Mouse (Mus musculus): ENCODE data around the gene Gng3.
"Not testable (repeated sequence)": the region's sequence is repeated elsewhere in the genome, so short reads cannot be mapped to it uniquely, and the experiment has no call there.

Gene Gng3

DNA sequence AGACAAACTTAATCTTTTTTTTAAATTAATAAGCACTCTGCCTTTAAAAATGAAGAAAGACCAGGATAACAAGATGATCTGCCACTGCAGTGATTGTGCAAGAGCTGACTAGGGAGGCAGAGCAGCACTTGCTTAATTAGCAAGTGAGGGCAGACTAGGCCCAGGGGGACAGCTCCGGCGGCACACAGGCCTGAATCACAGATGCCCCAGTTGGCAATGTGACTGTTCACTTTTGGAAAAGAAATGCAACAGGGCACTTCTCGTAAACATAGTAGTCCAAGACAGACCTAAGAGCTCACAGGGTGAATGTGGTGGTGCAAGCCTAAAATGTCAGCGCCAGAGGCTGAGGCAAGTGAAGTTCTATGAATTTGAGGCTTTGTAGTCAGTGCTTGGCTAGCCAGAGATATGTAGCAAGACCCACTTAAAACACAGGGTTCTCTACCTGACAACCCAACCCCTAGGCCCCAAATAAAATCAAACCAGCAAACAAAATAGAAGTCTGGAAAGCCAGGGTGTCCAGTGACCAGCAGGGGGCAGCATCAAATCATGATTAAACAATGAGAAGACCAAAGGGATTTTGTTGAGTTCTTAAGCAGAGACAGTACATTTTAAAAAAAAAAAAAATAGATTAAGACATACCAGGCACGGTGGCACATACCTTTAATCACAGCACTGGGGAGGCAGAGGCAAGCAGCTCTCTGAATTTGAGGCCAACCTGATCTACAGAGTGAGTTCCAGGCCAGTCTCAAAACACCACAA lies 5.6 kb upstream of the Gng3 start:
- peak; percentile 93 for DNase-seq (ENCODE audit: low spot score)

DNA sequence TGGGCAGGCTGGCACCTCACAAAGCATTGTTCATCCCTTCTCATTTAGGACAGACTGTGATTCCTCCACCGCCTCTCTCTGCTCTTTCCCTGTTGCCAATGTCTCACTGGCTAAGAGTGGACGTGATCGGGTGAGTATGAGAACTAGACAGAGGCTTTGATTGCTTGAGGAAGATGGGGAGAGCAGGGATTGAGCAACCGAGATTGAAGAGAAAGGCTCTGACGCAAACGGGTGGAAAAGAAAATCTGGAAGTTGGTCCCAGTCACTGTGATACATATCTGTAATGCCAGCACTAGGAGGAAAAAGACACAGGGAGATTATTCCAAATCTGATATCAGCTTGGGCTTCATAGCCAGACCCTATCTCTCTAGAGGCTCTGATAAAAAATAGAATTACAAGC lies 4.0 kb upstream of the Gng3 start:
- DNase-seq (ENCODE audit: low spot score): no peak

DNA sequence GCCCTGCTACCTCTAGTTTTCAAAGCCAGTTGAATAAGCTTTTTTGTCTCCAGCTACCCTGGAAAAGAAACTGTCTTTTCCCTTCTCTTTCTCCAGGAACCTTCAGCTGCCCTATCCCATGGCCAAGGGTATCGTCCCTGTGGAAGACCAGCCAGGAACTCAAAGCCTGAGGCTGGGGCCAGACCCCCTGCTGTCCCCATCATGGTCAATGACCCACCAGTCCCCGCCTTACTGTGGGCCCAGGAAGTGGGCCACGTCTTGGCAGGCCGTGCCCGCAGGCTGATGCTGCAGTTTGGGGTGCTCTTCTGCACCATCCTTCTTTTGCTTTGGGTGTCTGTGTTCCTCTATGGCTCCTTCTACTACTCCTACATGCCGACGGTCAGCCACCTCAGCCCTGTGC lies 2.0 kb upstream of the Gng3 start:
- no peak for DNase-seq (ENCODE audit: low spot score)

DNA sequence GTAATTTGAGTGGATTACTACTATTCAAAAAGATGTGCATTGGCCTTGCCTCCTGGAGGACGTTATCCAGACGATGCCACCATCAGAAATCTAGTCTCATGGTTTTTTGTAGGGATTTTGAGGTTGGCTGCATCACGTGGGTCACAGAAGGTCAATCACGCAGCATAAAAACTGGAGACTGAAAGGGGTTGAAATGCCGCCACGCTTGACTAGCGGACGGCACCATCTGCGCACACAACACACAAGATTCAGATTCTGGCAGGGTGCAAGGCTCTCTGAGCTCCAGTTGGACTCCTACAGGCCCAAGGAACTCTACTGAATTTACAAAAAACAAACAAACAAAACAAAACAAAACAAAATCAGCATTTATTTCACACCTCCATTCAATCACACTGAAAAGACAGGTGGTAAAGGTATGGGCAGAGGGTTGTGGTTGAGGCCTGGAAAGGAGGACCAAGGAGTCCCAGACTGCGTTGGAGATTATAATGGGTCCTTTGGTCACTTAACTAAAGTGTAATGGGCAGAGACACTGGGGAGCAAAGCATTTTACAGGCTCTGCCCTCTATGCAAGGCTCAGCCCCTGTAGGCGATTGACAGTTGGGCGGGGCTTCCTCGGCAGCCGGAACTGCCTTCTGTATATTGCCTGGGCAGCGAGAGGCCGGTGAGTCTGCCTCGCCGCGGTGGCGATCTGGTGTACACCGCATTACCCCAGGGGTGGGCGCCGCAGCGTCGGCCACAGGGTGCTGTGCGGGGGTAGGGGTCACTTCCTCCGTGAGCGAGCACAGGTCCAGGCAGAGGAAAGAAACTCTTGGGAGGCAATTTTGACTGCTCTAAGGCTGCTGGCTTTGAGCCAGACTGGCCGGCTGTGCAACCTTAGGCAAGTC lies 1.2 kb upstream of the Gng3 start:
- DNase-seq (ENCODE audit: low spot score): peak; percentile 78

DNA sequence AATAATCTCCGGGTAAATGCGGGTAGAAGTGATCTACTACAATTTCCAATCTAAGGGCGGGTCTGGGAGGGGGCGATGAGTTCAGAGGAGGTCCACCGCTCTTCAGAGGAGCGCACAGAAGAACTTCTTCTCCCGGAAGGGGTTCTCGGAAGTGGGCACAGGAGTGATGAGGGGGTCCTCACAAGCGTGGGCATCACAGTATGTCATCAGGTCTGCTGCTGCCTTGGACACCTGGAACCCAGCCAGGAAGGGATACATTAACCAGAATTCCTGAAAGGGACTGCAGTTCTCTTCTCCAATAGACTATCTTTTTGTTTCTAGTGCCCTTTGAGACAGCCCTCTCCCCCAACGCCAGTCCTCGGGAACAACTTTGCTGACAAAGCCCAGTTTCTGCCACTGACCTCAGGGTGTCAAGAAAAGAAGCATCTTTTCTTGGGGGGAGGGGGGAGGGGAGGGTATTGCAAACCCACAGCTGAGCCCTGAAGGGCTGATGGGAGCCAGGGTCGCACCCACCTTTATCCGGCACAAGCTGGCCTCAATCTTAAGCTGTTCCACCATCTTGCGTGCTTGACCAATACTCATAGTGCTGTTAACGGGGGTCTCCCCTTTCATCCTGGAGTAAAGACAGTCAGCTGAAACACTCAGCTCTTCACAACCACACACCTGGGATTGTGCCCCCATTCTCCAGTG lies 808 bp downstream of the Gng3 start:
- DNase-seq (ENCODE audit: low spot score): peak; percentile 77

DNA sequence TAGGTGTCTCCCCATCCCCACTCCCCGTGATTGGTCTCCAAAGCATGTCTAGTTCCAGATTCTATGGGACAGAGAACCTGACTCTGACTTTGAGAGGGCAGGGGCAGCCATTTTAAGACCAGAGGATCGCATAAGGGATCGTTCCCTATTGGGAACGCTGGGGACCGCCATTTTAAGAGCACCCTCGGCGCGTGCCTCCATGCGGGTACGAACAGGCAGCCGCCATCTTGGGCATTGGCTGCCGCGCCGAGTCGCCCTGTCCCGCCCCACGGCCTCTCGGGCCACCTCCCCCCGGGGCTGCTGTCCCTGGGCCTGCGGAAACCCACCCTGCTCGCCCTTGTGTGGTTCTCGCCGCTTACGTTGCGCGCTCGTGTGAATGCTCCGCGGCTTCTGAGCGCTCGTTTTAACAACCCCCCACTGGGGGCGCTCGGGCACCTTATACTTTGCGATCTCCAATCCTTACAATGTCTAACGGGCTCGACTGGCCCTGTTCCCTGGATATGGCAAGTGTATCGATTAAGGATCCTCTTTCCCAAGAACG lies 1.7 kb downstream of the Gng3 start, which contains the start of gene Bscl2:
Gene Bscl2, plus strand, starts transcription at position 217 of the 541 bp plus-strand sequence.
- DNase-seq (ENCODE audit: low spot score): peak; percentile 88

DNA sequence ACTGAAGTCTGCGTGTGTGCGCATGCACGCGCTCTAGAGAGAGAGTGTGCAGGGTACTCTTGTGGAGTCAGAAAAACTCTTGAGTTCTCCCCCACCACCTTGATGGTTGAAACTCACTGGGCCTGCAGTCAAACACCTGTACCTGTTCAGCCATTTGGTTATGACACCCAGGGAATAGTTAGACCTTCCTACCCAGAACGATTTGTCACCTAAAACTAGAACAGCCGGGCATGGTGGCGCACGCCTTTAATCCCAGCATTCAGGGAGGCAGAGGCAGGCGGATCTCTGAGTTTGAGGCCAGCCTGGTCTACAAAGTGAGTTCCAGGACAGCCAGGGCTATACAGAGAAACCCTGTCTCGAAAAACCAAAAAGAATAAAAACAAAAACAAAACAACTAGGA lies 2.7 kb downstream of the Gng3 start:
- not testable (repeated sequence) for DNase-seq (ENCODE audit: low spot score)

DNA sequence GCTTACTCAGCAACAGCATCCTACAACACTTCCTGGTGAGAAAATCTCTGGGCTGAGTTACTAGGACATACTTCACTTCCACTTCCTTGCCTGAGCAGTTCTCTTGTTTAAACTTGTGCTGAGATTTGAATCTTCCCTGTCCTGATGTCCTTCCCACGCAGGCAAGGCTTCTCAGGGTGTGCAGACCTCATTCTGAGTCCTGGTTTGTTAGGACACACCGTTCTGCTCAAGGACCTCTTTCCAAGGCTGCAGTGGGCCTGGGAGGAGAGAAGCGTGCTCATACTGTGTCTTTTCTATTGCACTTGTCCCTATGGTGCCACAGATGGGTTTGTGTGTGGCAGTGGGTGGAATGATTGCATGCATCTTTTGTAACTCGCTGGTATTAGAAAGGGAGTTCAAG lies 6.0 kb downstream of the Gng3 start:
- no peak for DNase-seq (ENCODE audit: low spot score)

DNA sequence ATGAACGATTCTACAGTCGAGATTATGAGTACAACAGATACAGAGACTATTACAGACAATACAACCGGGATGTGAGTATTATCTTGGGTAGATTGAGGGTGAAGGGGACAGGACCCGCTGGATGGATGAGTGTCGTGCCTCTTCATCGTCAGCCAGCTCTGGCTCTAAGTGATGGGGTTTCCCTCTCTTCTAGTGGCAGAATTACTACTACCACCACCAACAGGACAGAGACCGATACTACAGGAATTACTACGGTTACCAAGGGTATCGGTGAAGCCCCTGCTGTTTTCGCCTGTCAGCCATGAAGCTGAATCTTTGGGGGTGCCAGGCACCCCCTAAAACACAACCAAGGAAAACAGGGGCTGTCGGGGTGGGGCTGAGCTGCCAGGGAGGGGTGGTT lies 7.7 kb downstream of the Gng3 start:
- no peak for DNase-seq (ENCODE audit: low spot score)

DNA sequence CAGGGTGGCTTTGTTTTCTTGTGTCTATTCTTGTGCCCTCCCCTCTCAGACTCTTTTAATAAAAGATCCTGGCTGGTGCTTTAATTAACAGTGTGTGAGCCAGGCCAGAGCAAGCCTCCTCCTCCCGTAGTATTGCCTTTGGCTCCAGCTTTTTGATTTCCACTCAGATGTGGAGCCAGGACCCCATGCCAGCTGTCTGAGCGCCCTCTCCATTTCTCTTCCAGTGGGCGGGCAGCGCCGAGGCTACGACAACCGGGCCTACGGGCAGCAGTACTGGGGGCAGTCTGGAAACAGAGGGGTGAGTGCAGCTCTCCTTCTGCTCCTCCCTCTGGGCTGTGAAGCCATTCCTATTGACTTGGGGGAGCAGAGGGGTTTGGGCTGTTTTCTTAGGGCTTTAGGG lies 8.3 kb downstream of the Gng3 start:
- DNase-seq (ENCODE audit: low spot score): no peak

DNA sequence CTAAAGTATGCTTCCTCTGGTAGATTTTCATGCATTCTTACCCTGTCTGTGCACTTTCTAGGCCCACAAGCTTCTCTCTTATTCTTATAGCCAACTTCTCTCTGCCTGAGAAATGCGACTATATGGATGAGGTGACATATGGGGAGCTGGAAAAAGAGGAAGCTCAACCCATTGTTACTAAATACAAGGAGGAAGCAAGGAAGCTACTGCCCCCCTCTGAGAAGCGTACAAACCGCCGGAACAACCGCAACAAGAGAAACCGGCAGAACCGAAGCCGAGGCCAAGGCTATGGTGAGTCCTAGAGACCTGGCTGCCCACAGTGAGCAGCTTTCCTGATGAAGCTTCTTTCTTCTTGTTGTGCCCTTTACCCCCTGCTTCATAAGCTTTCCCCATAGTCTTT lies 9.3 kb downstream of the Gng3 start, which contains the start of gene AC129217.1:
Gene AC129217.1, plus strand, starts transcription at position 114 of the 400 bp plus-strand sequence.
- DNase-seq (ENCODE audit: low spot score): no peak

DNA sequence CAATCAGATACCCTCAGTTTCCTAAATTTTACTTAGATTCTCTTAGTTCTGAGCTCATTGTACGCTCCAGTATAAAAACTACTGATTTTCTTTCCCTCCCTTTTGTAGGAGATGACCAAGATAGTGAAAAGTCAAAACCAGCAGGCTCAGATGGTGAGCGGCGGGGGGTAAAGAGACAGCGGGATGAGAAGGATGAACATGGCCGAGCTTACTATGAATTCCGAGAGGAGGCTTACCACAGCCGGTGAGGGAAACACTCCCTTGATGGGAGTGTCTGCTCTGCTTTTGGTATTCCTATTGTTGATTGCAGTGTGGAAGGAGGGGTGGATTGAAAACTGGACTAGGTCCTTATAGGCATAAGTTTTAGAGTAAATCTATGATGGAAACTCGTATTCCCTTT lies 16.3 kb downstream of the Gng3 start:
- no peak for DNase-seq (ENCODE audit: low spot score)

DNA sequence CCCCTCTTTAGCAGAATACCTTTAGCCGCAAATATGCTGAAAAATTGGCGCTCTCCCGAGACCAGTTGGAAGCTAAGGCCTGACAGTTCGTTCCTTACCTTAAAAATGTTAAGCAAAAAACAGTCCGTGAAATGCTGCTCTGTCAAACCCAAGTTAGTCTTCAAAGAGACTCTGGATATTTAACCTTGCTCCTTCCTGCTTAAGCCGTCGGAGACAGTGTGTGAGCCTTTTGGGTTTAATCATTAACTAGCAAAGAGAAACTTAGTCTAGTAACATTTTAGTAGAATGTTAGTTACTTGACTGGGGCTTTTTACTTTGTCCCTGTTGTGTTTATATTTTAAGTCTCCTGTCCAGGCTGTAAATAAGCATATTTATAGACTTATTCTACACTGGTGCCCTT lies 17.8 kb downstream of the Gng3 start:
- no peak for DNase-seq (ENCODE audit: low spot score)

DNA sequence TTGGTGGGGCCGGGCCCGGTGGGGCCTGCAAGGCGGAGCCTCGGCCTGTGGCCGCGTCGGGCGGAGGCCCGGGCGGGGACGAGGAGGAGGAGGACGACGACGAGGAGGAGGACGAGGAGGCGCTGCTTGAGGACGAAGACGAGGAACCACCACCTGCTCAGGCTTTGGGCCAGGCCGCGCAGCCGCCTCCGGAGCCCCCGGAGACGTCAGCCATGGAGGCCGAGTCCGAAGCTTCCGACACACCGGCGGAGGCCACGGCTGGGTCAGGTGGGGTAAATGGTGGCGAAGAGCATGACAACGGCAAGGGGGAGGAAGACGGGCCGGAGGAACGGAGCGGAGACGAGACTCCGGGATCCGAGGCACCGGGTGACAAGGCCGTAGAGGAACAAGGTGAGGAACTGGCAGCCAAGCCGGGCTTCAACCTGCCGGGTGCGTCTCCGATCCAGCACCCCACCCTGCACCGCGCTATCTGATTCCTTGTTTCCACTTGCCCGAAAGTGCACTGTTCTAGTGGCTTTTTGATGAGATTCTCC lies 18.5 kb downstream of the Gng3 start:
- peak; percentile 66 for DNase-seq (ENCODE audit: low spot score)

DNA sequence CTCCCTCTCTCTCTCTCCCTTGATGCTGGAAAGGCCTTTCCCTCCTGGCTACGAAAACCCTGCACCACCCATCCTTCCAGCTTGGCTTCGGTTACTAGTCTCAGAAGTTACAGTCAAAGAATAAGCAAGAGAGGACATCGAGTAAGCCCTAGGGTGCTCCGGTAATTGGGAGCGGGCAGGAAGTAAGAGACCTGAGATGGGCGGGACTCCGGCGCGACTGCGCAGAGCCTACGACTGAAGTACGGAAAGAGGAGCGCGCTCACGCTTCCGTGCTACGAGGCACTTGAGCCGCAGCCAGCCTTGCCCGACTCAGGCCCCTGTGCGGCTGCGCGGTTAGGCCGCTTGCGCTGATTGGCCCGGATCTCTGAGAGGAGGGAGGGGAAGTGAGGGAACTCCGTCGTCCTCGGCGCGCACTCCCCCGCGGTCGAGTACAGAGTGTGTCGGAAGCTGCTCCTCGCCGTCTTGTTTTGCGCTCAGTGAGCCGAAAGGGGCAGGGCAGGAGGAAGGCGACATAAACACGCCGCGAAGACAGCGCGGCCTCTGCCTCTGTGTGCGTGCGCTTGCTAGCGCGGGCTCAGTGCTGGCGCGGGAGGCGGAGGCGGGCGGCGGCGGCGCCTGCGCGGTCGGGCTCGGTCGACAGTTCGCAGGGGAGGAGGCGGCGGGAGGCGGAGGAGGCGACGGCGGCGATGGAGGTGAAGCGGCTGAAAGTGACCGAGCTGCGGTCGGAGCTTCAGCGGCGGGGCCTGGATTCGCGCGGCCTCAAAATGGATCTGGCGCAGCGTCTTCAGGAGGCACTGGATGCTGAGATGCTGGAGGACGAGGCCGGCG lies 19.2 kb downstream of the Gng3 start, which contains the start of gene Hnrnpul2:
Gene Hnrnpul2, plus strand, starts transcription at position 415 of the 828 bp plus-strand sequence.
- DNase-seq (ENCODE audit: low spot score): peak; percentile 97

DNA sequence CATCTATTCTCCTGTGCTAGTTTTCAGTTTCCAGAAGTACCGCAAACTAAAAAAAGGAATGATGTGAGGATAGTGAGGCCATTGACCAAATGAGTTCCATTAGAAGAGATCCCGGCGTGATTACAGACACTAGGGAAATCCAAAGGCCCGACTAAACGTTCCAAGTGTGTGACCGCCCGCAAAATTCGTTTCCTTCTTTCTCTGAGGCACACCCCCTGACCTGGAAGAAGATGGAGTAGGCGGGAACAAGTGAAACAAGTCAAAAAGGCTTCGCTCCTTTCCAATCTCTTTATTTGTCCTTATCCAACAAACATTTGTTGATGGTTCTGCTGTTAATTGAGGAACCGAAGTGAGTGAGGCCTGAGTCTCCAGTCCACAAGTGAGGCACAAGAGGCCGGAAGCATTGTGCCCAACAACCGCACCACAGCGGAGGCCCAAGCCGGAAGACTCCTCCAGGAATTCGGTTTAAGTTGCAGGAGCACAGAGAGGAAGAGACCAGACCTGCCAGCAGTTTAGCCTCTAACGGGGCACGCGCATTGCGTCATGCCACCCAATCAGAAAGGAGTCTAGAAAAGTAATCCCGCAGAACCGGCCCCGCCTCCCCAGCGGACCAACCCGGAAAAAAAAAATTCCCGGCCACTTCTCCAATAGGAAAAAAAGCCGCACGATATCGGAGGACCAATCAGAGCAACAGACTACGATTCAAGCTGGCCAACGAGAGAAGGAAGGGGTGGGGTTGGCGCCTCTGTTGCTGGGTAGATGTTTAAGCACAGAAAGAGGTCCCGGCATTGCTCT lies 20.0 kb downstream of the Gng3 start, which contains the start of gene Ttc9c:
Gene Ttc9c, minus strand, starts transcription at position 533 of the 795 bp plus-strand sequence.
- peak; percentile 96 for DNase-seq (ENCODE audit: low spot score)

DNA sequence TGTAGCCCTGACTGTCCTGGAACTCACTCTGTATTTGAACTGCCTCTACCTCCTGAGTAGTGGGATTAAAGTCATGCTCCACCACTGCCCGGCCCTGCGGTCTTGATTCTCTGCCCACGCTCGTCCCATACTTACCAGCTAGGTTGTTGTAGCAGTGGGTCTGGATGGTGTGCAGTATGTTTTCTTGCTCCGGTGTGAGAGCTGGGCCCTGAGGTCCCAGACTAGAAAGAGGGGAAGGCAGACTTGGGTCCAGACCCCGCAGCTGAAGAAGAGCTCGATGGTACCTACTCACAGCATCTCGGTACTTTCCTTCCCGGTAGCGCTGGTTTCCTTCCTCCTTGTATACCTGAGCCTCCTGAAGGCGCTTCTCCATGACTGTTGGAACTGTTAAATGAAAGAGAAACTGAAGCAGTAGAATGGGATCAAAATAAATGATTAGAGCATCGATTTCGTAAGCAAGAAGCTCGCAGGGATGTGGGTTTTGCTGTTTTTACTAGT lies 20.6 kb downstream of the Gng3 start:
- no peak for DNase-seq (ENCODE audit: low spot score)

DNA sequence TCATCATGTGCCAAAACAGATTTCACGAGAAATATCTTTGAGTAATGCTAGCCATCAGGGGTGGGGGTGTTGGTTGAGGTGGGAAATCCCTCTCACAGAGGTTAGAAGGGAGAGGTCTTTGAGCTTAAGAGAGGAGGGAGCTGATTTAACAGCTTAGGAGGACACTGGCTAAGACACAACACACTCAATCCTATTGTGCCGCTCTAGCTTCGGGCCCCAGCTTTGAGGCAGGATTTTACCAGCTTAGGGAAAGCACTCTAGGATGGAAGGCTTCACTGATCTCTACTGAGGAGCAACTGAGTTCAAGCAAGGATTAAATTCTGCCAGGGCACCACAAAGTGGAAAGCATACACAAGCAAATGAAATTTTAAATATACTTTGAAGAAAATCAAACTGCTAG lies 22.0 kb downstream of the Gng3 start:
- no peak for DNase-seq (ENCODE audit: low spot score)

DNA sequence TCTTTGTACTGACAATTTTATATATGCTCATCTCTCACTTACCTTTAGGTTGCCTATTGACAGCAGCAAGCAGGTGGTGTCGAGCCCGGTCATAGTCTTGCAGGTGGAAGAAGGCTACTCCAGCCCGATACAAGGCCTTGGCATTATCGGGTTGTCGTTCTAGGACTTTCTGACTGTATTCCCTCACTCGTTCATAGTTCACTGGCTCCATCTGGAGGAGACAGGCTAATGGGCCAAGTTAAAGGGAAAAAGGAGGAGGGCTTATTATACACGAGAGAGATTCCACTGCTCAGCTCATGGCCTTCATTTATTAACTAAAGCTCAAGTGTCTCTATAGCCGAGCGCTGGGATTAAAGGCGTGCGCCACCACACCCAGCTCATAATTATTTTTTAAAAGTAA lies 23.2 kb downstream of the Gng3 start:
- DNase-seq (ENCODE audit: low spot score): no peak

DNA sequence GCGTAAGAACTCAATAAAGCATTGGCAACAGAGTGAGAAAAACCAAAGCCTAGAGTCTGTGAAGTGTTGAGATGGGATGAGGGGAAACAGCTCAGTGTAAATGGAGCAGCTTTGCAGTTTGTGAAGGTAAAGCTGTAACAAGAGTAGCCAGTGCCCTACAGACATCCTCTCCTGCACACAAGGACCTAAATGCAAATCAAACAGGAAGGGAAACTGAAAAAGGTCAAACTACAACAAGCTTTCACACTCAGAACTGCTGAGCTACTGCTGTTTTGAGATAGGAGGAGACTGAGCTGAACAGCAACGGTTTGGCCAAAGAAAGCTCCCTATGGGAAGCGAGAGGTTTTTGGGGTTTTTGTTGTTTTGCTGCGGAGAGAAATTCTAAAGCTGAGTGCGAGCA lies 32.2 kb downstream of the Gng3 start:
- no peak for DNase-seq (ENCODE audit: low spot score)
